Mouse (Mus musculus) MEL (cell line): Measurements from ENCODE around the gene Prpsap1.

Experiments used
- CTCF ChIP-seq, 3 experiments: IDR thresholded peaks in 2 of 3; conservative IDR thresholded peaks in 1 of 3; 2 replicates each; pipeline ENCODE4 v1.5.1; 2011 to 2012; ENCODE audit warnings: low read length in 3 of 3, low read depth in 2 of 3, mild to moderate bottlenecking in 2 of 3, improper control_type of control experiment in 1 of 3, inconsistent platforms in 1 of 3, mixed read lengths in 1 of 3, moderate library complexity in 1 of 3; ENCODE audit not compliant: control insufficient read depth in 1 of 3, insufficient read depth in 1 of 3, poor library complexity in 1 of 3, severe bottlenecking in 1 of 3
- EP300 ChIP-seq, 2 experiments: IDR thresholded peaks; 2 replicates each; pipeline ENCODE4 v1.6.1; 2011; ENCODE audit warnings: improper control_type of control experiment in 2 of 2, low read length in 2 of 2, low read depth in 1 of 2, mild to moderate bottlenecking in 1 of 2
- KAT2A ChIP-seq: conservative IDR thresholded peaks from 2 replicates; pipeline ENCODE4 v1.6.1; 2012; ENCODE audit warnings: low read depth, low read length, improper control_type of control experiment, inconsistent platforms
- MEF2A ChIP-seq: IDR thresholded peaks from 2 replicates; pipeline ENCODE4 v1.6.1; 2014; ENCODE audit warnings: low read depth, mild to moderate bottlenecking, inconsistent platforms, low read length, improper control_type of control experiment; ENCODE audit not compliant: poor library complexity, insufficient replicate concordance, severe bottlenecking; ENCODE audit errors: extremely low read depth
- NELFE ChIP-seq: IDR thresholded peaks from 2 replicates; pipeline ENCODE4 v1.6.1; 2011; ENCODE audit warnings: low read depth, low read length, improper control_type of control experiment
- POLR2AphosphoS2 ChIP-seq: IDR thresholded peaks from 2 replicates; pipeline ENCODE4 v1.6.1; 2011; ENCODE audit warnings: low read length, improper control_type of control experiment
- SIN3A ChIP-seq: IDR thresholded peaks from 2 replicates; pipeline ENCODE4 v1.6.1; 2012; ENCODE audit warnings: low read length, improper control_type of control experiment, inconsistent platforms
- TBP ChIP-seq: IDR thresholded peaks from 2 replicates; pipeline ENCODE4 v1.8.0; 2011; ENCODE audit warnings: low read depth, low read length, improper control_type of control experiment
- USF1 ChIP-seq: IDR thresholded peaks from 2 replicates; pipeline ENCODE4 v1.6.1; 2014; ENCODE audit warnings: low read depth, mild to moderate bottlenecking, inconsistent platforms, low read length, improper control_type of control experiment, moderate library complexity
- ZNF384 ChIP-seq: IDR thresholded peaks from 2 replicates; pipeline ENCODE4 v1.6.1; 2012; ENCODE audit warnings: low read depth, mild to moderate bottlenecking, inconsistent platforms, low read length, improper control_type of control experiment

GRCm38 (mm10) chr11:116494474-116495174, 622 bp upstream of the Prpsap1 start:
- TF ChIP-seq TBP (peak; percentile 75), USF1 (peak; percentile 73), CTCF (IDR thresholded peaks at IDR 0.05 in 2 of 3, conservative IDR thresholded peaks at IDR 0.05 in 1 of 3; ENCODE audit: control insufficient read depth in 1 of 3, insufficient read depth in 1 of 3, low read depth in 2 of 3, low read length in 3 of 3, poor library complexity in 1 of 3, severe bottlenecking in 1 of 3) (no peak; a peak in 1 of 6 replicates), NELFE (peak; percentile 63), MEF2A (0 out of 2 replicates have a peak, but pooled peaks have one; percentile 6), SIN3A (peak; percentile 95), POLR2AphosphoS2 (peak; percentile 72), KAT2A (peak; percentile 61), ZNF384 (peak; percentile 40), EP300 (IDR thresholded peaks at IDR 0.05; ENCODE audit: low read depth in 1 of 2, low read length in 2 of 2) (peak; percentile 72 to 78)
